Comparison of ENCODE assay signal across 25 mouse cellular contexts in genomic region chr19:47814721-47815120, GRCm38 (mm10). TPM values are rescaled to one million over a fixed set of nuclear protein-coding genes. Genes with fewer than 3 reads are reported as not detected.
DNase-seq lines count a peak whose midpoint lies in the region; ATAC-seq lines count a peak whose summit lies in the region.
"Had no signal": no experiment of that assay in that cellular context is flagged by ENCODE, and none has a peak within 500 bp of the region (broad histone marks: within the 10 kb centered on the region; RNA-seq: fewer than 3 reads in every experiment).

No protein-coding gene starts in this region.

- no peak overlapping the region for H3K9ac ChIP-seq in forebrain, embryonic 11.5 days (ENCODE audit: low read length)
- H3K9ac ChIP-seq in forebrain, embryonic 15.5 days (replicated peaks), result no peak overlapping the region
- no peak overlapping the region for H3K9ac ChIP-seq in liver, embryonic 12.5 days

- H3K27ac ChIP-seq in forebrain, embryonic 11.5 days (ENCODE audit: low read depth, low read length), result no peak overlapping the region
- no peak overlapping the region for H3K27ac ChIP-seq in forebrain, embryonic 15.5 days (replicated peaks)
- H3K27ac ChIP-seq in liver, embryonic 12.5 days, result no peak overlapping the region

- DNase-seq in forebrain, embryonic 11.5 days (ENCODE audit: low spot score), result peak; percentile 38
- DNase-seq in heart, adult 11 months, result peak; percentile 81
- DNase-seq in heart, postnatal 36 days, result no peak
- DNase-seq in R1 (ENCODE audit: low read depth, low spot score) (peak; percentile 42), ZHBTc4 (ENCODE audit: low read depth, low spot score) (peak; percentile 51)
- no peak for DNase-seq in lung, postnatal 10 days
- DNase-seq: adrenal gland, adult 2 months; adrenal gland, adult 8-10 months; adrenal gland, postnatal 10 days; adrenal gland, postnatal 14 days; adrenal gland, postnatal 25 days; adrenal gland, postnatal 36 days; B cell, adult 2 months; cerebellum, adult 11 months; cerebellum, adult 11-12 months; cerebellum, adult 18-20 months; cerebellum, adult 2 months had no signal

- no peaks in the 10 kb centered on the region for H3K4me1 ChIP-seq in forebrain, embryonic 11.5 days (replicated peaks; ENCODE audit: control insufficient read depth, insufficient read depth, low read length)
- H3K4me1 ChIP-seq in forebrain, embryonic 15.5 days, result no peaks in the 10 kb centered on the region
- H3K4me1 ChIP-seq in liver, embryonic 12.5 days, result no peaks in the 10 kb centered on the region

- no peaks in the 10 kb centered on the region for H3K36me3 ChIP-seq in forebrain, embryonic 11.5 days (ENCODE audit: control insufficient read depth, insufficient read depth, low read length)
- H3K36me3 ChIP-seq in forebrain, embryonic 15.5 days, result no peaks in the 10 kb centered on the region
- no peaks in the 10 kb centered on the region for H3K36me3 ChIP-seq in liver, embryonic 12.5 days
- H3K36me3 ChIP-seq: G1E had no signal

- intact Hi-C loops in heart, postnatal 36 days (cut with DNase I), result no loop called here

- H3K27me3 ChIP-seq in forebrain, embryonic 11.5 days (ENCODE audit: control insufficient read depth, insufficient read depth, low read length), result no peaks in the 10 kb centered on the region
- H3K27me3 ChIP-seq in forebrain, embryonic 15.5 days, result no peaks in the 10 kb centered on the region
- H3K27me3 ChIP-seq in liver, embryonic 12.5 days (replicated peaks), result no peaks in the 10 kb centered on the region
- H3K27me3 ChIP-seq: CH12.LX had no signal

- no peaks in the 10 kb centered on the region for H3K9me3 ChIP-seq in forebrain, embryonic 11.5 days (ENCODE audit: control insufficient read depth, low read length)
- H3K9me3 ChIP-seq in forebrain, embryonic 15.5 days, result no peaks in the 10 kb centered on the region
- no peaks in the 10 kb centered on the region for H3K9me3 ChIP-seq in liver, embryonic 12.5 days (replicated peaks)
- H3K9me3 ChIP-seq: G1E had no signal

- 88% methylated on average over 5 of the region's 5 CpGs for WGBS in forebrain, embryonic 11.5 days
- 96% methylated on average over 5 of the region's 5 CpGs for WGBS in forebrain, embryonic 15.5 days
- WGBS in liver, embryonic 12.5 days (ENCODE audit: insufficient replicate concordance), result 61% methylated on average over 5 of the region's 5 CpGs

- H3K4me3 ChIP-seq in forebrain, embryonic 11.5 days (ENCODE audit: low read depth, low read length), result no peak overlapping the region
- H3K4me3 ChIP-seq in forebrain, embryonic 15.5 days, result no peak overlapping the region
- no peak overlapping the region for H3K4me3 ChIP-seq in liver, embryonic 12.5 days

- ATAC-seq in forebrain, embryonic 11.5 days (replicated peaks; ENCODE audit: low FRiP score), result no peak
- no peak for ATAC-seq in forebrain, embryonic 15.5 days (replicated peaks)
- no peak for ATAC-seq in liver, embryonic 12.5 days
- ATAC-seq: activated CD4-positive, CD25-positive, alpha-beta regulatory T cell, adult 4 months; CD4-positive, CD25-positive, alpha-beta regulatory T cell, adult 4 months; Patski had no signal

- H3K4me2 ChIP-seq in forebrain, embryonic 11.5 days (ENCODE audit: low read depth, low read length, severe bottlenecking), result no peak overlapping the region
- no peak overlapping the region for H3K4me2 ChIP-seq in forebrain, embryonic 15.5 days (replicated peaks)
- H3K4me2 ChIP-seq in liver, embryonic 12.5 days, result no peak overlapping the region

RNA-seq across cellular contexts. Expression of gene Gsto1, which starts 40.0 kb away (rescaled TPM):
- polyA plus RNA-seq in forebrain, embryonic 11.5 days (2014; fragmentation: Nextera tagmentation; extraction: Ambion mirVana), result 75.1 and 83.2 TPM in 2 replicates
- 98.9 and 110 TPM in 2 replicates for polyA plus RNA-seq in forebrain, embryonic 15.5 days (2015; fragmentation: Nextera tagmentation; extraction: Ambion mirVana)
- total RNA-seq in heart, postnatal 36 days (2021), result 100 to 1,000 TPM; 171 to 196 TPM
- polyA plus RNA-seq in liver, embryonic 12.5 days (2016; fragmentation: Nextera tagmentation; extraction: Ambion mirVana), result 119 and 123 TPM in 2 replicates

RNA-seq across cellular contexts. Expression of gene Gsto2, which starts 50.6 kb away (rescaled TPM):
- 0.76 and 1.1 TPM in 2 replicates for polyA plus RNA-seq in forebrain, embryonic 11.5 days (2014; fragmentation: Nextera tagmentation; extraction: Ambion mirVana)
- 0.86 and 1.3 TPM in 2 replicates for polyA plus RNA-seq in forebrain, embryonic 15.5 days (2015; fragmentation: Nextera tagmentation; extraction: Ambion mirVana)
- 1 to 10 TPM; 2.1 to 2.3 TPM for total RNA-seq in heart, postnatal 36 days (2021)
- polyA plus RNA-seq in liver, embryonic 12.5 days (2016; fragmentation: Nextera tagmentation; extraction: Ambion mirVana), result 0.29 and 0.31 TPM in 2 replicates
- total RNA-seq: MEL had no signal

Comparison
In these comparisons a context has a peak if more than half of its experiments do, and no peak if none do; other contexts are left out.
1. DNase-seq: peak in forebrain, embryonic 11.5 days (single experiment), heart, adult 11 months (single experiment), R1 (single experiment) and ZHBTc4 (single experiment); none in heart, postnatal 36 days (0 of 2) and lung, postnatal 10 days (single experiment).